Mouse (Mus musculus) liver, embryonic 14.5 days (tissue): ENCODE measurements around the gene Fbxo36.

ENCODE experiments used
- CTCF ChIP-seq: IDR thresholded peaks from 2 replicates; pipeline ENCODE4 v1.5.1; 2016; ENCODE audit warnings: antibody characterized with exemption, low read depth, control low read depth
- EP300 ChIP-seq: IDR thresholded peaks from 2 replicates; pipeline ENCODE4 v1.6.1; 2016; ENCODE audit warnings: antibody characterized with exemption, low read depth

DNA sequence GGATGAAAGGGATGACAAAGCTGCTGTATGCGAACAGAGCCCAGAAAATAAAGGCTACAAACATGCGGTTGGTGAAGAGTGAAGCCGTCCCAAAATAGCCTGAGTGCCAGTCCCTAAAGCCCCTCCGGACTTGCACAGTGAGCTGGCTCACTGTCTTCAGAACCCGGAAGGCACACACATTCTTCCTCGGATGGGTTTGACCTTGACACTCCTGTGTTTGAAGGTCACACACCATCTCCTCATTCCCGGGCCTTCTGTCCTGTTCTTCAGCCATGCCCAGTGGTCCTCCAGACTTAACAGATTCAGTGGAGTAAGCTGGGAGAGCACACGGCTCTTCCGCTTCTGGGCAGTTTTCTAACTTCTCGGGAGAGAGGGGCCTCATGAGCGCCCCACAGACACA is 72.9 kb downstream of the Fbxo36 start:
- TF ChIP-seq CTCF (no peak), EP300 (no peak)
